Mouse (Mus musculus): Measurements from ENCODE around the gene Gm20431. TPM values are rescaled to one million over a fixed set of nuclear protein-coding genes. Genes with fewer than 3 reads are reported as not detected.

Gm20431 gene
- polyA plus RNA-seq, 1 experiment from 2014 or later: 7.5 TPM

GRCm38 (mm10) chr2:167599195-167599594 lies 62.1 kb downstream of the Gm20431 start:
- no peak overlapping the region for H3K9ac ChIP-seq
- no peak overlapping the region for H3K27ac ChIP-seq
- ATAC-seq (ENCODE audit: low FRiP score): no peak
- no peaks in the 10 kb centered on the region for H3K9me3 ChIP-seq
- WGBS: 72% methylated on average over 5 of the region's 5 CpGs
- H3K27me3 ChIP-seq: peaks cover 28% of the 10 kb centered on the region
- no peaks in the 10 kb centered on the region for H3K36me3 ChIP-seq (replicated peaks)
- no peak overlapping the region for H3K4me2 ChIP-seq
- H3K4me1 ChIP-seq: peaks cover 20% of the 10 kb centered on the region
- H3K4me3 ChIP-seq (replicated peaks): no peak overlapping the region

- Histone ChIP-seq H3K36me3 (replicated peaks) (no peaks in the 10 kb centered on the region), H3K9me3 (no peaks in the 10 kb centered on the region), H3K4me1 (peaks cover 31% of the 10 kb centered on the region), H3K9ac (peak overlapping the region; percentile 42; the same call in 1 of the 2 replicates), H3K4me2 (peak overlapping the region; percentile 46), H3K4me3 (replicated peaks) (peak overlapping the region; percentile 16), H3K27ac (peak overlapping the region; percentile 47; the same call in 1 of the 2 replicates), H3K27me3 (peaks cover 28% of the 10 kb centered on the region)
- peak; percentile 46; the same call in 1 of the 2 replicates for ATAC-seq (ENCODE audit: low FRiP score)
- 35% methylated on average over 34 of the region's 40 CpGs for WGBS
Measured at GRCm38 (mm10) chr2:167597492-167598186, 63.7 kb downstream of the Gm20431 start.

- H3K4me2 ChIP-seq: peak overlapping the region; percentile 46
- H3K9me3 ChIP-seq: no peaks in the 10 kb centered on the region
- peaks cover 31% of the 10 kb centered on the region for H3K4me1 ChIP-seq
- WGBS: 46% methylated on average over 27 of the region's 27 CpGs
- H3K27ac ChIP-seq: peak overlapping the region; percentile 61
- ATAC-seq (ENCODE audit: low FRiP score): peak; percentile 27; the same call in 1 of the 2 replicates
- peaks cover 28% of the 10 kb centered on the region for H3K27me3 ChIP-seq
- H3K4me3 ChIP-seq (replicated peaks): peak overlapping the region; percentile 16
- peak overlapping the region; percentile 42; the same call in 1 of the 2 replicates for H3K9ac ChIP-seq
- H3K36me3 ChIP-seq (replicated peaks): no peaks in the 10 kb centered on the region
Measured at GRCm38 (mm10) chr2:167596726-167597491, 64.4 kb downstream of the Gm20431 start.

DNA sequence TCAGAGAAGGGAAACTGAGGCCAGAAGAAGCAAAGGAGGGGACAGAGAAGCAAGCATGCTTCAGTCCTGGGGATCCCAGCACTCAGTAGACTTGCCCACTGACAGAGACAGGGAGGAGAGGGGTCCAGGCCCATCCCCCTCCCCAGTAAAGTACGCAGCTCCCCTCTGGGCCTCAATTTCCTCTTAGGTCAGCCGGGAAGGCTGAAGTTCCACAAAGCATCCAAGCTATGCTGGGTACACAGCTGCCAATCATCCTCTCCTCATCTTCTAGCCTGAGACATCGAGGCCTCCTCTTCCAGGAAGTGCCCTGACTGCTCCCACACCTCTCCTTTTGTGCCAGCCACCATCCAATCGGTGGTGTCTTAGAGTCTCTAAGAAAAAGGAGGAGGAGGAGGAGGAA lies 65.0 kb downstream of the Gm20431 start:
- peak overlapping the region; percentile 61; the same call in 1 of the 2 replicates for H3K27ac ChIP-seq
- WGBS: 55% methylated on average over 4 of the region's 4 CpGs

DNA sequence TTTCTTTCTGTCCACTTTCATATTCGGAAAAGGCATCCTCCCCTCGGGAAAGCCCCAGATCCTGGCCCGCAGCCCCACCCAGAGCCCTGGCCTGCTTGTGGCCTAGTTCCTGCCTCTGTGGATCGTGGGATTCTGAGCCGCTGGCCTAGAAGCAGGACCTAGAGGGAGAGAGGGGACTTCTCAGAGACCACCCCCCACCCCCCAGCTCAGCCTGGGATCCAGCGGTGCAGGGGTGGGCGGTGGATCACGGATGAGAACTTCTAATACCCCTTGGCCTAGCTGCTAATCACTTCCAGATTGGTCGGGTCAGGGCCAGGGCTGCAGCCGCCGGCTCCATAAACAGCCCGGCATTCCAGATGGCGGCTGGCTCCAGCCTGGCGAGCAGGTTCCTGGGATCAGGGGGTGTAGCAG lies 65.5 kb downstream of the Gm20431 start:
- Histone ChIP-seq H3K4me1 (peaks cover 31% of the 10 kb centered on the region), H3K9me3 (no peaks in the 10 kb centered on the region), H3K4me2 (no peak overlapping the region), H3K9ac (no peak overlapping the region), H3K27me3 (peaks cover 23% of the 10 kb centered on the region), H3K36me3 (replicated peaks) (no peaks in the 10 kb centered on the region), H3K27ac (0 out of 2 replicates have a peak overlapping the region, but pooled peaks have one; percentile 53), H3K4me3 (replicated peaks) (no peak overlapping the region)
- ATAC-seq (ENCODE audit: low FRiP score): no peak
- 42% methylated on average over 14 of the region's 14 CpGs for WGBS

More for the DNA sequence above, 65.0 kb downstream of the Gm20431 start:
- peaks cover 31% of the 10 kb centered on the region for H3K4me1 ChIP-seq
- no peak overlapping the region for H3K9ac ChIP-seq
- H3K9me3 ChIP-seq: no peaks in the 10 kb centered on the region
- H3K4me3 ChIP-seq (replicated peaks): no peak overlapping the region
- H3K36me3 ChIP-seq (replicated peaks): no peaks in the 10 kb centered on the region
- H3K27me3 ChIP-seq: peaks cover 24% of the 10 kb centered on the region
- no peak overlapping the region for H3K4me2 ChIP-seq
- no peak for ATAC-seq (ENCODE audit: low FRiP score)

DNA sequence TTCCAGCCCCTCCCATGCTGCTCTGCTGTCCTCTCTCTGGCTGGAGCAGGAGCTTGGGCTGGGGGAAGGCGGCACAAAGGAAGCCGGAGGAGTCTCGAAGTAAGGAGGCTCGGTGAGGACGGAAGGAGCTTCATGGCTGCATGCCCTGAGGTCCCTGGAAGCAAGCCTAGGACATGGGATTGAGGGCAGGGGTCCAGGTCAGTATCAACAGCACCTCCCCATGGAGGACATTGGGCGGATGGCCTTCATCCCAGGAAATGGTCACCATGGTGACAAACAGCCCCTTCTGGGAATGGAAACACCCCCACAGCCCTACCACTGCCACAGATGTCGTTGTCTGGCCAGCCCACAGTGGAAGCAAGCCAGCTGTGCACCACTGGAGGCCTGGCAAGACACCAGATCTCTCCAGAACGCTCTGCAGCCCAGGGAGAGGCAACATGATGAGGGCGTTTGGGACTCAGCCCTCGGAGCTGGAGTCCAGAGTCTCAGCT lies 66.8 kb downstream of the Gm20431 start:
- Histone ChIP-seq H3K9ac (no peak overlapping the region), H3K27ac (peak overlapping the region; percentile 26; the same call in 1 of the 2 replicates), H3K9me3 (no peaks in the 10 kb centered on the region), H3K36me3 (replicated peaks) (no peaks in the 10 kb centered on the region), H3K27me3 (peaks cover 27% of the 10 kb centered on the region), H3K4me1 (peaks cover 31% of the 10 kb centered on the region), H3K4me2 (no peak overlapping the region), H3K4me3 (replicated peaks) (no peak overlapping the region)
- no peak for ATAC-seq (ENCODE audit: low FRiP score)
- WGBS: 50% methylated on average over 10 of the region's 10 CpGs

DNA sequence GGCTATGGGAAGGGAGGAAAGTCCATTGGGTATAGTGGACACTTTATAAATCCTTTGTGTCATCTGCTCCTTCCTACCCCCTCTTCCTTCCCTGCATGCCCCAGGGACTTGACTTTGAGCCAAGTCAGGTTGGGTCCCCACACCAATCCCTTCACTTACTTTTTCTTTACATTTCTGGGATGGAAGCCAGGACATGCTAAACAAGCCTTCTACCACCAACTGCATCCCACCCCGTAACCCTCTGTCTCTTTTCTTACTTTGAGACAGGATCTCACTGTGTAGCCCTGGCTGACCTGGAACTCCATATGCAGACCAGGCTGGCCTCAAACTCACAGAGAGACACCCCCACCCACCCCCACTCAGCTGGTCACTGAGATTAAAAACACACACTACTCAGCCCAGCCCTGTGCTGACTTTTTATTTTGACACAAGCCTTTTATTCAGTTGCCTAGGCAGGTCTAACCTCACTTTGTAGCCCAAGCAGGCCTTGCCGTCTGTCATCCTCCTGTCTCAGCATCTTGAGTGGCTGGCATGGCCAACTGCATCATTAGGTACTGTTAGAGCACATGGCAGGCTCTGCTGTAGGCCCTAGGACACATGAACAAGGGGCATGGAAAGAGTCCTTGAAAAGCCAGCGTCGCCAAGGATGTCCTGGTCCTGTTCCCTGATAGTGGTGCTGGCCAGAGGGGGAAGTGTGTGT lies 67.6 kb downstream of the Gm20431 start:
- peaks cover 36% of the 10 kb centered on the region for H3K4me1 ChIP-seq

DNA sequence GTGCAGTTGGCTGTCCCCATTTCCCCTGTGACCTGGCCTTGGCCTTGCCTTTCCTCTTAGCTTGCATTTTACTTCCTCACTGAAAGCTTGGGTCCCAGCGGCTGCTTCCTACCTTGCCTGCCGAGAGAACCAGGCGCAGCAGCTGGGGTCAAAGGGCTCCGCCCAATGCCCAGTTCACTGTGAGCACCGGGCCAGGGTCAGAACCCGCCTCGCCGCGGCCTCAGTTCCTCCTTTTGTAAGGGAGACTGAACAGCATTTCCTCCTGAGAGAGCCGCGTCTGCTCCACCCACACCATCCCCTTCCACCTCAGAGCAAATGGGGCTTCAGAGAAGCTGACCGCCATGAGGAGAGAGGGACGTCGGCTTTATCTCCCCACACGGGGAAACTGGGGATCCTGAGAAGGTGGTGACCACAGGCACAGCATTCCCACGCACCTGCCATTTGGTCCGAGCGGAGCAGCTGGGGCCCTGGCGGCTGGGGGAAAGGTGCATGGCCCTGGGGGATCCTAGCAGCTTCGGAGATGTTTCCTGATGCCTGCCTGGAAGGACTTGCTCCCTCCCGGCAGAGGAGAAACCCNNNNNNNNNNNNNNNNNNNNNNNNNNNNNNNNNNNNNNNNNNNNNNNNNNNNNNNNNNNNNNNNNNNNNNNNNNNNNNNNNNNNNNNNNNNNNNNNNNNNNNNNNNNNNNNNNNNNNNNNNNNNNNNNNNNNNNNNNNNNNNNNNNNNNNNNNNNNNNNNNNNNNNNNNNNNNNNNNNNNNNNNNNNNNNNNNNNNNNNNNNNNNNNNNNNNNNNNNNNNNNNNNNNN lies 72.3 kb downstream of the Gm20431 start:
- H3K4me3 ChIP-seq (replicated peaks): no peak overlapping the region
- peaks cover 15% of the 10 kb centered on the region; the same call in 1 of the 2 replicates for H3K27me3 ChIP-seq
- H3K4me2 ChIP-seq: 0 out of 2 replicates have a peak overlapping the region, but pooled peaks have one; percentile 11
- no peaks in the 10 kb centered on the region for H3K36me3 ChIP-seq (replicated peaks)
- 0 out of 2 replicates have a peak overlapping the region, but pooled peaks have one; percentile 43 for H3K27ac ChIP-seq
- 16% methylated on average over 21 of the region's 21 CpGs for WGBS
- no peak for ATAC-seq (ENCODE audit: low FRiP score)
- H3K4me1 ChIP-seq: peaks cover 21% of the 10 kb centered on the region
- H3K9ac ChIP-seq: no peak overlapping the region
- no peaks in the 10 kb centered on the region for H3K9me3 ChIP-seq

More for the DNA sequence above, 67.6 kb downstream of the Gm20431 start:
- 81% methylated on average over 4 of the region's 4 CpGs for WGBS
- no peak overlapping the region for H3K9ac ChIP-seq
- ATAC-seq (ENCODE audit: low FRiP score): no peak
- peak overlapping the region; percentile 26; the same call in 1 of the 2 replicates for H3K27ac ChIP-seq
- H3K27me3 ChIP-seq: peaks cover 35% of the 10 kb centered on the region
- H3K36me3 ChIP-seq (replicated peaks): no peaks in the 10 kb centered on the region
- no peaks in the 10 kb centered on the region for H3K9me3 ChIP-seq
- H3K4me3 ChIP-seq (replicated peaks): no peak overlapping the region
- H3K4me2 ChIP-seq: no peak overlapping the region

- WGBS: 33% methylated on average over 9 of the region's 9 CpGs
Measured at GRCm38 (mm10) chr2:167586976-167587375, 74.3 kb downstream of the Gm20431 start.

DNA sequence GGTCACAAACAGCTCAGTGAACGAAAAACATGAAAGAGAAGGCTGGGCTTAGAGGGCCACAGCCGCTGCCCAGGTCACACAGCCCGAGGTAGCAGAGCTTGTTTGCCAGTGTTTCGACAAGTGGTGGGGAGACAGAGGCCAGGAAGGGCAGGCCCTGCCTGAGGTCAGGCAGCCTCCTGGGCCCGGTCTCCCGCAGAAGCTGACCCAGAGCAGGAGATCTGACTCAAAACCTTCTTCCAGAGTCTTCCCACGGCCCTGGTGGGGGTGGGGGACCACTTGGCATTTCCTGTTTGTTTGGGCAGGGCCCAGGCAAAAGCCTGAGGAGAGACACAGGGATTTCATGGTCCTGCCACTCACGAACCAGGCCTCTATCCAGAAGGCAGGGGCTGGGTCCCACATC lies 75.3 kb downstream of the Gm20431 start:
- Histone ChIP-seq H3K27me3 (peaks cover 15% of the 10 kb centered on the region; the same call in 1 of the 2 replicates), H3K27ac (no peak overlapping the region), H3K9me3 (no peaks in the 10 kb centered on the region), H3K9ac (no peak overlapping the region), H3K4me3 (replicated peaks) (no peak overlapping the region), H3K4me2 (no peak overlapping the region), H3K36me3 (replicated peaks) (no peaks in the 10 kb centered on the region), H3K4me1 (peaks cover 22% of the 10 kb centered on the region; the same call in 1 of the 2 replicates)
- 30% methylated on average over 8 of the region's 8 CpGs for WGBS
- no peak for ATAC-seq (ENCODE audit: low FRiP score)

More at GRCm38 (mm10) chr2:167586976-167587375, 74.3 kb downstream of the Gm20431 start:
- Histone ChIP-seq H3K9ac (no peak overlapping the region), H3K27me3 (peaks cover 15% of the 10 kb centered on the region; the same call in 1 of the 2 replicates), H3K9me3 (no peaks in the 10 kb centered on the region), H3K36me3 (replicated peaks) (no peaks in the 10 kb centered on the region), H3K27ac (no peak overlapping the region), H3K4me2 (no peak overlapping the region), H3K4me3 (replicated peaks) (no peak overlapping the region), H3K4me1 (peaks cover 22% of the 10 kb centered on the region; the same call in 1 of the 2 replicates)
- no peak for ATAC-seq (ENCODE audit: low FRiP score)

GRCm38 (mm10) chr2:167585273-167585672 lies 76.0 kb downstream of the Gm20431 start:
- ATAC-seq (ENCODE audit: low FRiP score): no peak

More at GRCm38 (mm10) chr2:167585273-167585672, 76.0 kb downstream of the Gm20431 start:
- Histone ChIP-seq H3K9ac (no peak overlapping the region), H3K4me2 (no peak overlapping the region), H3K27me3 (peaks cover 12% of the 10 kb centered on the region; the same call in 1 of the 2 replicates), H3K36me3 (replicated peaks) (no peaks in the 10 kb centered on the region), H3K4me3 (replicated peaks) (no peak overlapping the region), H3K27ac (no peak overlapping the region), H3K4me1 (peaks cover 22% of the 10 kb centered on the region; the same call in 1 of the 2 replicates), H3K9me3 (no peaks in the 10 kb centered on the region)
- 81% methylated on average over 2 of the region's 2 CpGs for WGBS
